Mouse (Mus musculus) heart, embryonic 16.5 days (tissue): ENCODE measurements around the gene Vmn1r93. TPM values are rescaled to one million over a fixed set of nuclear protein-coding genes. Genes with fewer than 3 reads are reported as not detected.
"Not testable (repeated sequence)": the region's sequence is repeated elsewhere in the genome, so short reads cannot be mapped to it uniquely, and the experiment has no call there.

Experiments used
- ATAC-seq: fragments of 200-750 bp; cut with Nextera tagmentation; replicated peaks from 2 replicates; pipeline ENCODE4 v1.8.0; 2017; ENCODE audit warnings: moderate number of reproducible peaks; ENCODE audit not compliant: insufficient read depth, low FRiP score; ENCODE audit errors: extremely low read depth
- H3K27ac ChIP-seq: fragments of 300-500 bp; sonication (generic); 2 replicates; pipeline ENCODE4 v1.5.1; 2014; ENCODE audit warnings: mild to moderate bottlenecking, low read length, control low read depth, moderate library complexity
- H3K27me3 ChIP-seq: fragments of 300-500 bp; sonication (generic); 2 replicates; pipeline ENCODE4 v1.6.1; 2014; ENCODE audit warnings: low read length, mixed read lengths; ENCODE audit not compliant: control insufficient read depth, insufficient read depth
- H3K36me3 ChIP-seq: fragments of 300-500 bp; sonication (generic); 2 replicates; pipeline ENCODE4 v1.6.1; 2014; ENCODE audit not compliant: control insufficient read depth, insufficient read depth
- H3K4me1 ChIP-seq: fragments of 300-500 bp; sonication (generic); 2 replicates; pipeline ENCODE4 v1.6.1; 2014; ENCODE audit warnings: low read length, mixed read lengths; ENCODE audit not compliant: control insufficient read depth, insufficient read depth
- H3K4me2 ChIP-seq: fragments of 300-500 bp; sonication (generic); 2 replicates; pipeline ENCODE4 v1.6.1; 2014; ENCODE audit warnings: low read depth, mild to moderate bottlenecking, control low read depth, low read length
- H3K4me3 ChIP-seq: fragments of 300-500 bp; sonication (generic); 2 replicates; pipeline ENCODE4 v1.5.1; 2014; ENCODE audit warnings: mild to moderate bottlenecking, control low read depth, low read length
- H3K9ac ChIP-seq: fragments of 300-500 bp; sonication (generic); 2 replicates; pipeline ENCODE4 v1.6.1; 2014; ENCODE audit warnings: low read length, control low read depth
- H3K9me3 ChIP-seq: fragments of 300-500 bp; sonication (generic); replicated peaks from 2 replicates; pipeline ENCODE4 v1.6.1; 2016; ENCODE audit warnings: low read length; ENCODE audit not compliant: control insufficient read depth
- WGBS: fragments of 180-500 bp; shearing (Covaris S2); extraction: QIAGEN DNeasy Blood & Tissue Kit; methylation state at CpG from one replicate; pipeline ENCODE4 v1.1.7; 2014; 5-methylcytosine and 5-hydroxymethylcytosine counted together
- polyA plus RNA-seq: library from polyadenylated mRNA; unstranded; fragments of >200 nt; fragmentation: Nextera tagmentation; extraction: Ambion mirVana; gene quantifications from 2 replicates; pipeline ENCODE4 v1.2.1, GENCODE M21; 2015

The Vmn1r93 gene
- polyA plus RNA-seq = not detected in 2 replicates

GRCm38 (mm10) chr7:20138988-20139387 is at the start of gene Vmn1r93:
Gene Vmn1r93 (minus strand): TSS chr7:20139088.
- not testable (repeated sequence) for H3K27me3 ChIP-seq, H3K4me2 ChIP-seq, H3K9ac ChIP-seq, H3K4me3 ChIP-seq, ATAC-seq, H3K9me3 ChIP-seq, H3K27ac ChIP-seq, H3K4me1 ChIP-seq, H3K36me3 ChIP-seq
- no CpG with 5 or more reads among the region's 5 CpGs for WGBS

- not testable (repeated sequence) for H3K4me2 ChIP-seq, H3K36me3 ChIP-seq, H3K4me3 ChIP-seq, H3K27ac ChIP-seq, H3K4me1 ChIP-seq, H3K9me3 ChIP-seq, H3K9ac ChIP-seq, ATAC-seq, H3K27me3 ChIP-seq
- no CpG with 5 or more reads among the region's 3 CpGs for WGBS
Observed at GRCm38 (mm10) chr7:20168277-20168676, 29.4 kb upstream of the Vmn1r93 start, which contains the start of gene Vmn1r94. Gene Vmn1r94 (minus strand): TSS chr7:20168377.

DNA sequence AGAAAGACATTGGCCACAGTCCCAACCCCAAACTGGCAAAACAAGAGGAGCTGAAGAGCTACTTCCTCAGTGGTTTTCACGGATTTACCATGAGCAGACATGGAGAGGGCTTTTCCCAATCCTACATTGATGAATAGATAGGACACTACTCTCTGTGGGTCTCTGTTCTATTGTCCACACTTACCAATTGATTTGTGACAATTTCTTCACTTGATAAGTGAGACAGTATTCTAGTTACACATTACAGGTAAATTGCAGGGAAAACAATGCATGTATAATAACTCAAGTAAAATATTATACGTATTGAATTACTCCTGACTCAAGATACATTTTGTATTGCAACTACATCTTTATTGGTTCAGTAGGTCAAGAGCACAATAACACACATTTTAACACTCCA is 16.4 kb downstream of the Vmn1r93 start, which contains the start of gene Gm16442:
TSS of gene Gm16442 (minus strand) at position 101 of the 400 bp plus-strand sequence.
- not testable (repeated sequence) for H3K27ac ChIP-seq, ATAC-seq, H3K4me3 ChIP-seq, H3K9me3 ChIP-seq, H3K4me2 ChIP-seq, H3K36me3 ChIP-seq, H3K27me3 ChIP-seq, H3K9ac ChIP-seq, H3K4me1 ChIP-seq
- no CpG with 5 or more reads among the region's 2 CpGs for WGBS

DNA sequence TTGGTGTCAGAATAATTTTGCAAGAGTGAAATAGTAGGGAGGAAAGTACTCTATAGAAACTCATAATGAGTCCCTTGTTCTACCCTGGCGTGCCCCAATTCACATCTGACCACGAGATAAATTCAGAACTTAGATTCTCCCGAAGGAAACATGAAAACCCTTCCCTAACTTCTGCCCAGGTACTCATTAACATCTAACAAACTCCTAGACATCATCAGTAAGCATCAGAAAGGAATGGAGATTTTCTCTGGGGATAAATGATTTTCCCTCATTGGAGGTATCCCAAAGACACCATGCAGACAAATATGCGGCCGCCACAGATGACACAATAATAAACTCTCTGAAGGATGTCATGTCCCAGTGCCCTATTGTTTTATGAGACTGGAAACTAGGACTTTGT is 39.5 kb downstream of the Vmn1r93 start, which contains the start of gene Vmn1r91:
TSS of gene Vmn1r91 (plus strand) at position 301 of the 400 bp plus-strand sequence.
- H3K27me3 ChIP-seq, H3K9me3 ChIP-seq, H3K4me2 ChIP-seq, H3K4me3 ChIP-seq, H3K9ac ChIP-seq, ATAC-seq, H3K27ac ChIP-seq, H3K4me1 ChIP-seq, H3K36me3 ChIP-seq: not testable (repeated sequence)
- 72% methylated on average over 5 of the region's 5 CpGs for WGBS

Other genes with a start within 250 kb of the Vmn1r93 start
- 17.6 and 19.0 TPM in 2 replicates for gene Pvr, start 217.9 kb downstream of the Vmn1r93 start, polyA plus RNA-seq
- 1.8 and 2.2 TPM in 2 replicates for gene Igsf23, start 188.3 kb downstream of the Vmn1r93 start, polyA plus RNA-seq
- 0.11 TPM in 1 of 2 replicates, not detected in the other for gene Ceacam20, start 173.7 kb downstream of the Vmn1r93 start, polyA plus RNA-seq
- 0.04 TPM in 1 of 2 replicates, not detected in the other for gene Nlrp9b, start 147.6 kb downstream of the Vmn1r93 start, polyA plus RNA-seq
- gene Vmn1r91, start 39.4 kb downstream of the Vmn1r93 start, polyA plus RNA-seq = not detected in 2 replicates
- not detected in 2 replicates for gene Gm16442, start 16.5 kb downstream of the Vmn1r93 start, polyA plus RNA-seq
- gene Vmn1r94, start 29.3 kb upstream of the Vmn1r93 start, polyA plus RNA-seq = not detected in 2 replicates
- not detected in 2 replicates for gene Vmn1r95, start 54.6 kb upstream of the Vmn1r93 start, polyA plus RNA-seq
- not detected in 2 replicates for gene Gm6164, start 66.5 kb upstream of the Vmn1r93 start, polyA plus RNA-seq
- not detected in 2 replicates for gene Gm4498, start 94.7 kb upstream of the Vmn1r93 start, polyA plus RNA-seq
- not detected in 2 replicates for gene Gm5890, start 123.7 kb upstream of the Vmn1r93 start, polyA plus RNA-seq
- gene Gm4133, start 195.0 kb upstream of the Vmn1r93 start, polyA plus RNA-seq = not detected in 2 replicates
- not detected in 2 replicates for gene Gm5728, start 236.3 kb upstream of the Vmn1r93 start, polyA plus RNA-seq